Mouse (Mus musculus) heart, postnatal 10 days (tissue): Measurements from ENCODE around the gene Abcc4. TPM values are rescaled to one million over a fixed set of nuclear protein-coding genes. Genes with fewer than 3 reads are reported as not detected.
"Not testable (repeated sequence)": the region's sequence is repeated elsewhere in the genome, so short reads cannot be mapped to it uniquely, and the experiment has no call there.

Experiments
- DNase-seq, 2 experiments: peaks; one replicate each; pipeline ENCODE4 v3.0.0; 2021
- intact Hi-C: fragments of 180-260 bp; cut with DNase I; formaldehyde crosslinking; loops from one replicate; pipeline ENCODE4 v1.15.1; 2025
- total RNA-seq, 2 experiments: library from RNA; stranded (reverse); gene quantifications; 2 replicates each; pipeline ENCODE4 v1.2.3; 2021

Abcc4 gene
- total RNA-seq, 2 experiments from 2014 or later, result 5.2 to 6.2 TPM

DNA sequence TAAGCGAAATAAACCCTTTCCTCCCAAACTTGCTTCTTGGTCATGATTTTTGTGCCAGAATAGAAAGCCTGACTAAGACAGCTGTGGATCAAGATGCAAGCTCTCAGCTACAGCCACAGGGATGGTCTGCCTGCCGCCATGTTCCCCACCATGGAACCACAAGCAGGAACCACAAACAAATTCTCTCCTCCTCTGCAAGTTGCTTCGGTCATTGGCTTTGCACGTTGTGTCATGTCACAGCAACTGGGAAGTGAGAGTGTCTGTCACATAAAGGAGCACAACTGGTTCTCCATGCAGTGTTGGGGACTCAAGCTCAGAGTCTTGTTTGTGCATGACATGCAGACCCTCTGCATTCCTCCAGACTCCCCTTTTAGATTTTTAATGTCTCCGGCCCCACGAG, 20.4 kb downstream of the Abcc4 start:
- DNase-seq, result no peak
- intact Hi-C loops, result no loop called here

DNA sequence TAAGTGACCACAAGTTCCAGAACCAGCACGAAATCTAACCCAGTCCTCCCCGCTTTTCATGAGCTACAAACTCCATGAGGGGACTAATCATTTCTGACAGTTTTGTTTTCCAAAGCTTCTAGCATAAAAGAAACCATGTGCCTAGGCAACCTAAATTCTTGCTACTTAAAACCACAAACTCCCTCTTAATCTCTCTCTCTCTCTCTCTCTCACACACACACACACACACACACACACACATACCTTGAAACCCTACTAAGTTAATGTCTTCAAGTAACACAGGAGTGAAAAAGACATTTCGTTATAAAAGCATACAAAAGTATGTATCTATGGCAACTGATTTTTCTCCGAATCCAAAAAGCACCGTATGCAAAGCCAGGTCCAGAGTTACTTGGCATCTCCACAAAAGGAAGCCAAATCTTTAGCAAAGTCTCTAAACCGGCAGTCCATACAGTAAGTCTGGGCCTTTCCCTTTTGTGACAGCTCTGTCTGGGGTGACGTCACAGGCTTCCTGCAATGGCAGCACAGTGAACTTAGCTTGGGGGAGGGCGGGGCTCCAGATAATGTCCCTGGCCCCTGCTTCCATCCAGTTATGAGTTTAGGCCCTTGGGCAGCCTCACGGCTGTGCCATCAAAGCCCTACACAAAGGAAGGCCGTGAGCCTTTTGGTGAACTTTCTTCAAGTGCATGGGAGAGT, 23.5 kb downstream of the Abcc4 start:
- no peak for DNase-seq
- intact Hi-C loops, result no loop called here

DNA sequence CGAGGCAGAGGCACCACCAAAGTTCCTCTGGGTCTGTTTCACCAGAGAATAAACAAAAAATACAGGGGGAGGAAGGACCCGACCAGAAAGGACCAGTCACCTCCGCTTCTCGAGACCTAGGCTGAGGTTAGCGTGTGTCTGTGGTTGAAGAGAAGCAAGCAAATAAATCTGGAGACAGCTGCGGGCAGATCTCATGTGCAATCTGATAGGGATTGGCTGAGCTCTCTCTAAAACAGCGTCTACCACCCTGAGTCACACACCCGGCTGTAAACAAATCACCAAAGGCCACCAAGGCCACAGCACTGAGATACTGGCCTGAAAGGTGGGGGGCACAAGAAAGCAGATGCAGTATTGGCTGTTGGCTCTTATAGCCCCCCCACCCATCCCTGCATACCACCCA, 24.9 kb downstream of the Abcc4 start:
- intact Hi-C loops, result no loop called here
- DNase-seq, result no peak

DNA sequence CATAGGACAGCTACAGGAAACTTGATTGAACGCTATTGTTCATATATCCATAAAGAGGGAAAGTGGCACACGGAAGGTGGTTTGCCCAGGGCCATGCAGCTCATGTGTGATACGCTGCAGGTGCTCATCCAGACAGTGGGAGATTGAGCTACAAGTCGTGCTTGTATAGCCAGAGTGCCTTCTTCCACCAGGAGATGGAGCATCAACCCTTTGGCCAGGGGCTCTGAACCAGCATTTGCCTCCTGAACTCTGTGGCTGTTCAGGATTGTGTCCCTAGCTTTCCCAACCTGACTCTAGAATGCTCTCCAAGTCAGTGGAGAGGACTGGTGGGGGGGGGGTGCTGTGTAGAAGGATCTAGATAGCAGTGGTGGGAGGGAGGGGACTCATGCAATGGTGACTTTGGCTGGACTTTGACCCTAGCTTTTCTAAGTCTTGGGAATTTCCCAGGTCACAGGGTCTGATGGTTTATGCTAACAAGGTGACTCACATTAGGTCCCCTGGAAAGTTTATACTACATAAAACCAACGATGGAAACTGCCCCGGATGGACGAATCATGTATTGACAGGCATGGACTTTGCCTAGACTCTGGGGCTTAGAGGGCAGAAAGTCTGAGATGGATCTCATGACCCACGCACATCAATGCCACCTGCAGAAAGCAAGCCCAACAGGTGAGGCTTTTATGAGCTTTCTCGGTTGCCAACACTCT, 27.6 kb downstream of the Abcc4 start:
- intact Hi-C loops, result no loop called here
- DNase-seq, result no peak

DNA sequence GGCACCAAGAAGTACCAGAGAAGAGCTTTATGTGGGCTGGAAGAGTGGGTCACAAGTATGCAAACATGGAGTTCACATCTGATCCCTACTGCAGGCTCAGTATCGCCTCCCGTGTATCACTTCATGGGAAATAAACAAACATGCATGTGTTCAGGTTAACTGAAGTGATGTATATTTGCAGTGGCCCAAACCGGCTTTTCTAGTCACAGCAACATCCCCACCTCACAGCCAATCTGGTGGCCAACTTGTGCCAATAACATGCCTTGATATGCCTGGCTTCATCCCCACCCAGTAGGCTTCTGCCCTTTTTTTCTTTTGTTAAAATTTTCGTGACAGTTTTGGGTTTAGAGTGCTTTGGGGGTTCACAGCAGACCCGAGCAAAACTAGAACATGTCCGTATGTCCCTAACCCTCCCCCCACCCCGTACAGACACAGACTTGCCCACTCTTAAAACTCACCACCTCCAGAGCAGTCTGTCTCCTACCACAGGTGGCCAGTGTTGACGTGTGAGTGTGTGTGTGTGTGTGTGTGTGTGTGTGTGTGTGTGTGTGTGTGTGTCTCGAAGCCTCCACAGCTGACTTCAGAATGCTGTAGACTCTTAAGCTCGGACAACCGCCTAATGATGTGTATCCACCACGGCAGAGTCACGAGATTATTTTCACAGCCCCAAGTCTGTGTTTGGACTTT, 29.6 kb downstream of the Abcc4 start:
- no peak for DNase-seq
- intact Hi-C loops, result no loop called here

DNA sequence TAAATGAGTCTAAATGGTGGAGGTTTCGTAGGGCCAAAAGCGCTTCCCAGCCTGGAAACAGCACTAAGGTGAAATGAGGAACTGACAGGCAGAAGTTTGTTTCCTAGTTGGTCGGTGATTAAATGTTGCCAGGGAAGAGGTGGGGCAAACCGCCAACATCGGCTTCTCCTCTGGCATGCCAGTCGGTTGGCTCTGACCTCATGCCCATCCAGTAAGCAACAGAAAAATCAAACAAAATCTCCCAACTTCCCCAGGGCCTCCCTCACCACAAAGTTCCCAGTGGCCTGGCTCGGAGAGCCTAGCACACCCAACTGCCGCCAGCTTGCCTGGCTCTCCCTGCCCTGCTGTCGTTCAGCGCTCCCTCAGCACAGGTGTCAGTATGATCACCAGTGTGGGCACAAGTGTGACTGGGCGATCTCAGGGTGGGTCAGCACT, 31.3 kb downstream of the Abcc4 start:
- intact Hi-C loops, result no loop called here
- peak; percentile 72 for DNase-seq

DNA sequence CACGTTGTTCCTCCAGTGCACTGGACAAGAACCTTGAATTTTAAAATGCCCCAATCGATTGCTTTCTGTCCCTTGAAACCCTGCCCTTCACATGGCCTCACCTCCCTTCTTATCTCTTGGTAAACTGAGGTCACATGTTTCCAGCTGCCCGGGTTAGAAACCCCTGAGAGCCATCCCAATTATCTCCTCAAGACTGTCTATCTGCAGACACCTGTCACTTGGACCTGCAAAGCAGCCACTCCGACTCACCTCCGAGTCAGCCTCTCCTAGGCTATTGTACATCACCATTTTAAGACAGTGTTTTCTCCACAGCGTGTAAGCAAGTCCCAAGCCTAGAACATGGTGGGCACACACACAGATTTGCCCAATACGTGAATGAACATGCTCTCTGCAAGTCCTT, 31.8 kb downstream of the Abcc4 start:
- intact Hi-C loops, result no loop called here
- DNase-seq, result no peak

DNA sequence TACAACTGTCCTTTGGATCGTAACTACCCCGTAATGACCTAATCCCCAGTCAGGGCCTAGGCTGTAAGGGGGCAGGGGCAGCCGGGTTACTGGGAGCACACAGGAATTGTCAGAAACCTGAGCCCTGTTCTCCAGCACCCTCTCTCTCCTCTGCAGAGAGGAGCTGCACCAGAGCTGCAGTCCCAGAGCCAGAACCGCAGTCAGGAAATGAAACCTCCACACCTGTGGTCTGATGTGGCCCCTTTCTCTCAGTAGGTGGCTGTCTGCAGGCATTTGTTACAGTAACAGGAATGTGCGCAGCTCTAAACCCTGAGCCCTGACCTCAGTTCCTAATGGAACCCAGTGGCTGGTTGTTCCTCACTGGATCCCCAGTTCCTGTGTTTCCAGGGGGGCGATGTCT, 32.5 kb downstream of the Abcc4 start:
- intact Hi-C loops, result no loop called here
- no peak for DNase-seq

DNA sequence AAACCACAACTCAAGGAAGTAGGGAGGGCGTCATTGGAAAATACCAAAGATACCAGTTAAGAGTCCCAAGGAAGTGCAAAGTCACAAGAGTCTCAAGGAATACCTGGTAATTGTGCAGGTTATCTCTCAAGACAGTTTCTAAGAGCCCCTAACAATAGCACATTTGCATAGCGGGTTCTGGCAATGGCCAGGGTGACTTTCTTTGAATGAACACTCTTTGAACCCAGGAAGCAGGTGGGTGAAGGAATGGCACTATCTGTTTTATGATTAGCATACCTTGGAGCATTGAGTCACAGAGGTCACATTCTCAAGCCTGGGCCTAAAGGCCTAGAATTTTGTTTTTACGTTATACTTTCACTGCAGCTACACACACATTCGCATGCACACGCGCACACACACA, 33.1 kb downstream of the Abcc4 start:
- DNase-seq, intact Hi-C loops: not testable (repeated sequence)

DNA sequence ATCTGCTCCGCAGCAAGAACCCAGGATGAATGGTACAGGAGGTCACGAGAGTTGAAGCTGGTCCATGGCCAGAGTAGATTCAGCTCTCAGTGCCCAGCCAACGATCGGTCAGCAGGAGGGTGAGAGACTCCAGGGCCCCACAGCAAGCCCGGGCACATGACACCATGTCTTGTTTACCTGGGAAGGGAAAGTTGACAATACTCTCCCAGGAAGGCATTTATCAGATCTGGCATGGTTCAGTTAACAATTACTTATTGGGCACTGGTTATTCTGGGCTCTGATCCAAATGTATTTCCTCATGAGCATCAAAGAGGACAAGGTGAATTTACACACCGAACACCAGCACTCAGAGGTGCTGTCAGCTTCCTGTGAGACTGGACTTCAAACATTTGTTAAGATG, 38.5 kb downstream of the Abcc4 start:
- intact Hi-C loops, result no loop called here
- peak; percentile 51 to 72 for DNase-seq

DNA sequence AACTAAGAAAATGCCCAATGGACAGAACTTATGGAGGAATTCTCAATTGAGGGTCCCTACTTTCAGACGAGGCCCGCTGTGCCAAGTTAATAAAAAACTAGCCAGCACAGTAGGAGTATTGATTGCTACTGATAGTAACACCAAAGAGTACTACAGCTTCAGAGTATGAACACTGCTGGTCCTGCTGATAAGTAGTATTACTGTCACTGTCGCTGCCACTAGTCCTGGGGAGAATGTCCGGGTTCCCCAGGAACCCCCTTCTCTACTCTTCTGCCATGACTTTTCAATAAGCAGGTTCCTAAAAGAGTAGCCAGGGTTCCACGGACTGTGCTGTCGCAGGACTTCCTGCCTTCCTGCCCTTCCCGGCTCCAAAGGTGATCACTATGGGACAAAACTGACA, 41.4 kb downstream of the Abcc4 start:
- intact Hi-C loops, result no loop called here

DNA sequence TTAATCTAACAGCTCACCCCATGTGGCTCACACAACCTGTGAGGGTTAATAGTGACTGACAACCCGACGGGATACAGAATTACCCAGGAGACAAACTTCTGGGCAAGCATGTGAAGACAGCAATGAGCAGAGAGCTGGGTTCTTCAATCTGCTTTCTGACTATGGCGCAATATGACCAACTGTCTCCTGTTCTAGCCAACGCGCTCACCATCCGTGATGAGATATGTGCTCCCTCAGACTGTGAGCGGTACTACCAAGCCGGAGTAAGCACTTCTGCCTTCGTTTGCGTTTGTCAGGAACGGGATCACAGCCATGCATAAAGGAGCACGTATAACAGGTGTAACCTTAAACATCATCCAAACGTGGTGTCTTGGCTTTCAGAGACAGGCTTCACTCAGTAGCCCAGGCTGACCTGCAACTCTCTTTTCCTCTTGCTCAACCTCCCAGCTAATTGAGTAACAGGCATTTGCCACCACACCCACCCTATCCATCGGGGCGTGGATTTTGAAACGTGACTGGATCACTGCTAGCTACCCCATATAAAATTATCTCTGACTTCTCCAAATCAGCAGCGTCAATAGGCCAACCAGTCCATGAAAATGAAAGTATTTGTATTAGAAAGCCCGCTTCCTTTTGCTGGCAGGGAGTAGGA, 43.3 kb downstream of the Abcc4 start:
- intact Hi-C loops, result no loop called here
- no peak for DNase-seq

More for the DNA sequence above, 41.4 kb downstream of the Abcc4 start:
- DNase-seq, result no peak

DNA sequence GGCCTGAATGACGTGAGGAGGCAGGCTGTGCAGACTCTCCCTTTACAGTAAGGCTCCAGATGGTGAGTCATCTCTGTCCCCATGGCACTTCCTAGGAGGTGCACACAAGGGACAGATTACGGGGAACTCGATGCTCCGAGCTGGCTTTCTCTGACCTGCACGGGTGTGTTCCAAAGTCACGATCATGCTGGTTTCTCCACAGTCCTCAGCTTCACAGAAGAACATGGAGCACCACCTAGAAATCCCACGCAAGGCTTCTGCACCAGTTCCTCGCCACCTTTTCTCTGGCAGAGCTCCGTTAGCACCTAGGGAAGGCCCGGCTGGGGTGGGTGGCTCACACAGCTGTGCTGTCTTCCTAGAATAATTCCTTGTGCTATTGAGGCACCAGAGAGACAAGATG, 43.9 kb downstream of the Abcc4 start:
- no peak for DNase-seq
- intact Hi-C loops, result no loop called here

DNA sequence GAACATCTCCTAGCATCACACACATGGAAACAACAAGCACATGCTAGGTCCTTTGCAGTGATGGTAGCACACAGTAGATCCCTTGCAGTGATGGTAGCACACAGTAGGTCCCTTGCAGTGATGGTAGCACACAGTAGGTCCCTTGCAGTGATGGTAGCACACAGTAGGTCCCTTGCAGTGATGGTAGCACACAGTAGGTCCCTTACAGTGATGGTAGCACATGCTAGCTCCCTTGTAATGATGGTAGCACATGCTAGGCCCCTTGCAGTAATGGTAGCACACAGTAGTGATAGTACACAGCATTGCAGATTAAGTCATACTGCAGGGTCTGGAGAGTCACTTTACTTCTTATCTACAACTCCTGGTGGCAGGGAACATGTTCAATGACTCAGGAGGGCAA, 46.8 kb downstream of the Abcc4 start:
- no peak for DNase-seq
- intact Hi-C loops, result no loop called here

DNA sequence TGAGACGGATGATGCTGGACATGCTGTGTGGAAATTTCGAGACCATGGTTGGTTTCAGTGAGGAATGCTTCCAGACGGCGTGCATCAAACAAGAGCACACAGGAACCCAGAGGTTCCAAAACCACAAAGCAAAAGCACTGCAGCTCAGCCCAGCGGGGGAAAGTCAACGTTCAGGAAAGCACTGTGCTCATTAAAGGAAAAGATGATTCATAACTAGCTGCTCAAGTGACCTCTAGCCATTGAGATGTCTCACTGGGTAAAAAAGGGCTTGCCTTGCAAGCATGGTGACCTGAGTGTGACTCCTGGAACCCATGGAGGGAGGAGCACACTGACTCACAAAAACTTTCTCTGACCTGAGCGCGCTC, 47.7 kb downstream of the Abcc4 start:
- no peak for DNase-seq
- intact Hi-C loops, result no loop called here

DNA sequence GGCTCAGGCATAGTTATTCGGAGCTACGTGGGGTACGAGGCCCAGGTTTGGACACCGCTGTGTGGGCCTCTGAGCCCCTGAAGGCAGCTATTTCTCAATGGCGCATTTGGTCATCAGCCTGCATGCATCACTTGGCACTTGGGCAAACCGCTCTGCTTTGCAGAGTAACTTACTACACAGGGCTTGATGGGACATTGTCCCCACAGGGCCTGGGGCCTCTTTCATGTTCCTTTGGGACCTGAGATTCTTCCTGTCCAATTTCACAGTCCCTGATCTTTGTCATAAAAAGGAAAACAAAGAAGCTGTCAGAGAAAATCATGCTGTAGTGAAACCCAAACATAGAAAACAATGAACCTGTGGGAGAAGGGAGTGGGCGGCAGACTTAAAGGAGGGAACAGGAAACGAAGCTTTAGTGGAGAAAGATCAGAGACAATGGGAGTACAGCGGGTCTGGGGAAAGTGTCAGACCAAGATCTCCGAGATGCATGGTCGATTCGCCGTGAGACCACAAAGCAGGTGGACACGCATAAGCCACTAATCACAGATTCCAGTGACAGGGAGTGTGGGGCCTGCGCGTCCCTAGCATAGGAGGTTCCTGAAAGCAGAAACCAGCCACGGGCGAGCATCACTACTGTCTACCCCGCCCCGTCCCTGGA, 48.2 kb downstream of the Abcc4 start:
- intact Hi-C loops, result no loop called here
- no peak for DNase-seq

DNA sequence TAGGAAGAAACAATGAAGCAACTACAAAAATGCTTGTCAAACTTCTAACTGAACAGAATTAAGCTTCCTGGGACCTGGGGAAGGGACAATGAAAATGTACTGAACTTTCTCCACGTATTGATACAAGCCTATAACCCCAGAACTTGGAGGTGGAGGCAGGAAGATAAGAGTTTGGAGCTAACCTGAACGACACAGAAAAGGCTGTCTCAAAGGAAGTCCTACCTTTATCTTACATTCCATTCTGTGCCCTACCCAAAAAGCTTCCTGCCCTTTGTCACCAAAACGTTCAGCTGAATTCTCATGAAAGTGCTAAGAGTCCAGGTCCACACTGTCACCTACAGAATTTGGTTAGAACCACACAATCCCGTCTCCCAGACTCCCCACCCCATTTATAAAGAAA, 48.8 kb downstream of the Abcc4 start:
- no peak for DNase-seq
- intact Hi-C loops, result no loop called here

DNA sequence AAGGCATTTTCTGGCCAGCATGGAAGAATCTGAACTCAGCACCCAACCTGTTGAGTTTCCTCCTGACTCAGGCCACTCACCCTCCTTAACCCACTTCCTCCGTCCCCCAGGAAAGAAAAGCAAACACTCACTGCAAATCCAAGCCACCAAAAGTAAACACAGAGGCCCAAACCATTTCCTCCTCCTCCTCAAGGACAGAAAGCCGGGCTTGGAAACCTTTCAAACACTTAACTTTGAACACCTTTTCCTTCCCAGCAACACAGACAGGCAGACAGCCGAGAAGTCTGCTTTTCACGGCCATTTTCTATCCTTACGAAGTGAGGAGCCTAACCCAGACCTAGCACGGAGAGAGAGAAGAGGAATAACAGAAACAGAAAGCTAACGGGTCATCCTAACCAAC, 50.0 kb downstream of the Abcc4 start:
- DNase-seq, result no peak
- intact Hi-C loops, result no loop called here

DNA sequence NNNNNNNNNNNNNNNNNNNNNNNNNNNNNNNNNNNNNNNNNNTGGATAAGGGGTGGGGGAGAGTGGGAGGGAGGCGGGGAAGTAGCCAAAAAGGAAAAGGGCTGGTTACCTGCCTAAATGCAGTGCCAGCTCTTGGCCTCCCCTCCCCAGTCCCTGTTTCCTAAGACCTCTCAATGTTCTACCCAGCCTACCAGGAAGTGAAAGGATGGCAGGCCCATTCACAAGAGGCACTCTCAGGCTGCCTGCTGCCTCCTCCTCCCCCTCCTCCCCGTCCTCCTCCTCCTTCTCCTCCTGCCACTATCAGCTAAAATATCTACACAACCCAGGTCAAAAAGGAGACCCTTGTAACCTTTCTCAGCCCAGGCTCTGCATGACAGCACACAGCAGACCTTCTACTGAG, 51.1 kb downstream of the Abcc4 start:
- intact Hi-C loops, result no loop called here
- no peak for DNase-seq

DNA sequence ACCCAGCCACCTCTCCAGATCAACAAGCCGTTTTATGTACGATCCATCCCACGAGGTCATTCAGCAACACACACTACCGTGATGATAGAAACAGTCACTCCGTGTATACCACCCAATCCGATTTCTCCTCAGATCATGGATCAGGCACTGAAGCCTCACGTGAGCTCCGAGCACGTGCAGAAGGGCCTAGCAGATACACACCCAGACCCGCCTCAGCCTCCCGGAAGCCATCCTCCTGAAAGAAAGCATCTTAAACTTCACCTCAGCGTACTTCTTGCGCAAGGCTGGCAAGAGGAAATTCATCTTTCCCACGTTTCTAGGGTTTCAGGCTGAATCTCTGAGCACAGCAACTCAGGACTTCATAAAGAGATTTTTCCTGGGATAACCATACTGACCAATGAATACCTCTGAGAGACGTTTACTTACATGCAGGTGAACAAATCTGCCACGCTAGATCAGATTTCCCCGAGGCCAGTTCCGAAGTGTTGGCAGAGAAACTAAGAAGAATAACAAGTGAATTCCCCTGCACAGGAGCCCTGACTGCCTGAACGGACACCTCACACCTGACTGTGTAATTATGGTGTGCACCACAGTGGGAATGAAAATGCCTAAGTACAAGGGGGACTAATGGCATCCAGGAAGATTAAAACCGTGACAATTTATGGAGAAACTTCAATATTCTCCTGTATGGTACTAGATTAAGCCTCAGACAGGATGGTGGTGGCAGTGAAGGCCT, 54.1 kb downstream of the Abcc4 start:
- intact Hi-C loops, result no loop called here
- no peak for DNase-seq

DNA sequence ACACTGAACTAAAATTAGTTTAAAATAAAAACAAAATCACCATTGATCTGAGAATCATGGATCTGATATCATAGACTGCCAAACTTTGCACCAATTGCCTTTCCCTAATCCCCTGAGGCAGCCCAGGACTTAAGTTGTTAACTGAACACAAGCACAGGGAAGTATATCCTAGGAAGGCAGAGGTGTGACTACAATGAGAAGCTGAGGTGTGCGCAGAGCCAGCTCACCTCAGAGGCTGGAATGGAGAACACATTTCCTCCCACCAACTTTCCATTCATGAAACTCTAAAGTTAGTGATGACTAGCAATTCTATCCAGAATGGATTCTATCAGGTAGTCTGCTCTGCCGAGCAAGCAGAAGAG, 56.1 kb downstream of the Abcc4 start:
- DNase-seq, result no peak
- intact Hi-C loops, result no loop called here
